Mouse (Mus musculus): ENCODE results near the gene Serpini1. TPM values are rescaled to one million over a fixed set of nuclear protein-coding genes. Genes with fewer than 3 reads are reported as not detected.

The Serpini1 gene
- polyA plus RNA-seq (2015; fragmentation: Nextera tagmentation; extraction: Ambion mirVana): 10.2 and 23.6 TPM in 2 replicates

GRCm38 (mm10) chr3:75557292-75557691 is at the start of gene Serpini1:
Gene Serpini1 (plus strand): TSS chr3:75557547.

GRCm38 (mm10) chr3:75556695-75557291 is 554 bp upstream of the Serpini1 start, which contains the start of gene Pdcd10:
Gene Pdcd10 (minus strand): TSS chr3:75556856.

Other genes starting within 250 kb of the Serpini1 start
- not detected in 2 replicates for gene Wdr49, start 75.4 kb upstream of the Serpini1 start, polyA plus RNA-seq (2015; fragmentation: Nextera tagmentation; extraction: Ambion mirVana)
- gene Pdcd10, start 691 bp upstream of the Serpini1 start, polyA plus RNA-seq (2015; fragmentation: Nextera tagmentation; extraction: Ambion mirVana): 176 and 269 TPM in 2 replicates
- not detected in 2 replicates for gene Gm29133, start 190.7 kb downstream of the Serpini1 start, polyA plus RNA-seq (2015; fragmentation: Nextera tagmentation; extraction: Ambion mirVana)